Mouse (Mus musculus): Measurements from ENCODE around the gene Slc22a20. TPM values are rescaled to one million over a fixed set of nuclear protein-coding genes. Genes with fewer than 3 reads are reported as not detected.

The Slc22a20 gene
- polyA plus RNA-seq, 1 experiment = not detected

- Histone ChIP-seq H3K36me3 (ENCODE audit: control insufficient read depth, insufficient read depth, low read length) (no peaks in the 10 kb centered on the region), H3K4me3 (ENCODE audit: insufficient read depth, low read depth, low read length) (peak within 1 kb of the TSS; percentile 70), H3K27me3 (replicated peaks; ENCODE audit: control insufficient read depth, insufficient read depth, low read length) (no peaks in the 10 kb centered on the region), H3K4me1 (ENCODE audit: control insufficient read depth, insufficient read depth, low read length) (peaks cover 5% of the 10 kb centered on the region; the same call in 1 of the 2 replicates), H3K27ac (ENCODE audit: insufficient read depth, low read depth, low read length) (peak within 1 kb of the TSS; percentile 27; the same call in 1 of the 2 replicates)
- WGBS = under 1% methylated on average over 50 of the region's 50 CpGs
- DNase-seq = peak; percentile 92
- TF ChIP-seq CTCF (conservative IDR thresholded peaks at IDR 0.05; ENCODE audit: insufficient read depth, insufficient read length, low read depth, low read length) = no peak
- no peak for TF ChIP-seq POLR2A (IDR thresholded peaks at IDR 0.05; ENCODE audit: low read depth, low read length)
Measured at GRCm38 (mm10) chr19:5963883-5964562, 21.9 kb downstream of the Slc22a20 start, which contains the start of gene Pola2. Pola2 (minus strand) TSS chr19:5964202.

GRCm38 (mm10) chr19:5962651-5963050 lies 23.3 kb downstream of the Slc22a20 start:
- DNase-seq = no peak
- no peaks in the 10 kb centered on the region for H3K27me3 ChIP-seq (replicated peaks; ENCODE audit: control insufficient read depth, insufficient read depth, low read length)
- no peak overlapping the region for H3K27ac ChIP-seq (ENCODE audit: insufficient read depth, low read depth, low read length)

GRCm38 (mm10) chr19:5957371-5957770 lies 28.6 kb downstream of the Slc22a20 start:
- Histone ChIP-seq H3K36me3 (ENCODE audit: control insufficient read depth, insufficient read depth, low read length) (no peaks in the 10 kb centered on the region), H3K4me3 (ENCODE audit: insufficient read depth, low read depth, low read length) (no peak overlapping the region), H3K27me3 (replicated peaks; ENCODE audit: control insufficient read depth, insufficient read depth, low read length) (no peaks in the 10 kb centered on the region), H3K27ac (ENCODE audit: insufficient read depth, low read depth, low read length) (no peak overlapping the region), H3K4me1 (ENCODE audit: control insufficient read depth, insufficient read depth, low read length) (peaks cover 5% of the 10 kb centered on the region; the same call in 1 of the 2 replicates)
- DNase-seq = no peak
- 78% methylated on average over 5 of the region's 5 CpGs for WGBS
- TF ChIP-seq POLR2A (IDR thresholded peaks at IDR 0.05; ENCODE audit: low read depth, low read length) = no peak
- TF ChIP-seq CTCF (conservative IDR thresholded peaks at IDR 0.05; ENCODE audit: insufficient read depth, insufficient read length, low read depth, low read length) = no peak

More at GRCm38 (mm10) chr19:5962651-5963050, 23.3 kb downstream of the Slc22a20 start:
- Histone ChIP-seq H3K36me3 (ENCODE audit: control insufficient read depth, insufficient read depth, low read length) (no peaks in the 10 kb centered on the region), H3K4me3 (ENCODE audit: insufficient read depth, low read depth, low read length) (no peak overlapping the region), H3K4me1 (ENCODE audit: control insufficient read depth, insufficient read depth, low read length) (peaks cover 5% of the 10 kb centered on the region; the same call in 1 of the 2 replicates)
- WGBS = 32% methylated on average over 1 of the region's 1 CpGs
- no peak for TF ChIP-seq POLR2A (IDR thresholded peaks at IDR 0.05; ENCODE audit: low read depth, low read length)
- TF ChIP-seq CTCF (conservative IDR thresholded peaks at IDR 0.05; ENCODE audit: insufficient read depth, insufficient read length, low read depth, low read length) = no peak

GRCm38 (mm10) chr19:5956685-5957084 lies 29.3 kb downstream of the Slc22a20 start:
- no peak overlapping the region for H3K4me3 ChIP-seq (ENCODE audit: insufficient read depth, low read depth, low read length)
- 5% methylated on average over 3 of the region's 3 CpGs for WGBS
- no peaks in the 10 kb centered on the region for H3K36me3 ChIP-seq (ENCODE audit: control insufficient read depth, insufficient read depth, low read length)
- no peak overlapping the region for H3K27ac ChIP-seq (ENCODE audit: insufficient read depth, low read depth, low read length)
- peak; percentile 84 for TF ChIP-seq CTCF (conservative IDR thresholded peaks at IDR 0.05; ENCODE audit: insufficient read depth, insufficient read length, low read depth, low read length)
- TF ChIP-seq POLR2A (IDR thresholded peaks at IDR 0.05; ENCODE audit: low read depth, low read length) = no peak
- H3K4me1 ChIP-seq (ENCODE audit: control insufficient read depth, insufficient read depth, low read length) = peaks cover 5% of the 10 kb centered on the region; the same call in 1 of the 2 replicates
- peak; percentile 92 for DNase-seq
- H3K27me3 ChIP-seq (replicated peaks; ENCODE audit: control insufficient read depth, insufficient read depth, low read length) = no peaks in the 10 kb centered on the region

- peak overlapping the region; percentile 83 for H3K27ac ChIP-seq (ENCODE audit: insufficient read depth, low read depth, low read length)
- peaks cover 5% of the 10 kb centered on the region; the same call in 1 of the 2 replicates for H3K4me1 ChIP-seq (ENCODE audit: control insufficient read depth, insufficient read depth, low read length)
- H3K4me3 ChIP-seq (ENCODE audit: insufficient read depth, low read depth, low read length) = peak overlapping the region; percentile 32
- H3K27me3 ChIP-seq (replicated peaks; ENCODE audit: control insufficient read depth, insufficient read depth, low read length) = no peaks in the 10 kb centered on the region
- H3K36me3 ChIP-seq (ENCODE audit: control insufficient read depth, insufficient read depth, low read length) = no peaks in the 10 kb centered on the region
- TF ChIP-seq POLR2A (IDR thresholded peaks at IDR 0.05; ENCODE audit: low read depth, low read length) = no peak
- TF ChIP-seq CTCF (conservative IDR thresholded peaks at IDR 0.05; ENCODE audit: insufficient read depth, insufficient read length, low read depth, low read length) = no peak
- DNase-seq = peak; percentile 94
- 21% methylated on average over 28 of the region's 28 CpGs for WGBS
Measured at GRCm38 (mm10) chr19:5955704-5956670, 30.0 kb downstream of the Slc22a20 start.

GRCm38 (mm10) chr19:5954936-5955335 lies 31.0 kb downstream of the Slc22a20 start:
- Histone ChIP-seq H3K36me3 (ENCODE audit: control insufficient read depth, insufficient read depth, low read length) (no peaks in the 10 kb centered on the region), H3K4me1 (ENCODE audit: control insufficient read depth, insufficient read depth, low read length) (peaks cover 5% of the 10 kb centered on the region; the same call in 1 of the 2 replicates), H3K27me3 (replicated peaks; ENCODE audit: control insufficient read depth, insufficient read depth, low read length) (no peaks in the 10 kb centered on the region), H3K27ac (ENCODE audit: insufficient read depth, low read depth, low read length) (peak overlapping the region; percentile 70), H3K4me3 (ENCODE audit: insufficient read depth, low read depth, low read length) (no peak overlapping the region)
- WGBS = 68% methylated on average over 10 of the region's 10 CpGs
- TF ChIP-seq CTCF (conservative IDR thresholded peaks at IDR 0.05; ENCODE audit: insufficient read depth, insufficient read length, low read depth, low read length) (no peak), POLR2A (IDR thresholded peaks at IDR 0.05; ENCODE audit: low read depth, low read length) (no peak)
- no peak for DNase-seq

Measured in kidney, adult 2 months (tissue).